Mouse (Mus musculus): ENCODE results near the gene Cfap45.

GRCm38 (mm10) chr1:172550551-172550951 is 29.9 kb downstream of the Cfap45 start:
- TF ChIP-seq CTCF (IDR thresholded peaks at IDR 0.05; ENCODE audit: control insufficient read depth, insufficient read depth, insufficient read length), result no peak
- TF ChIP-seq MAX (IDR thresholded peaks at IDR 0.05), result no peak
- TF ChIP-seq USF1 (IDR thresholded peaks at IDR 0.05; ENCODE audit: low read depth), result no peak
- TF ChIP-seq CEBPB (IDR thresholded peaks at IDR 0.05; ENCODE audit: low read depth), result no peak
- no peak for TF ChIP-seq FOSL1 (IDR thresholded peaks at IDR 0.05; ENCODE audit: insufficient read depth, low read length, poor library complexity, severe bottlenecking)
- TF ChIP-seq MYOD1 (IDR thresholded peaks at IDR 0.05; ENCODE audit: control insufficient read depth, insufficient read length, low read depth), result no peak

Data from C2C12 (cell line).